Comparison of ENCODE assay signal across 31 mouse cellular contexts in genomic region chr12:75189413-75189812, GRCm38 (mm10). TPM values are rescaled to one million over a fixed set of nuclear protein-coding genes. Genes with fewer than 3 reads are reported as not detected.
A peak's percentile ranks its signal among the peaks of the same experiment; 100 is the strongest.
DNase-seq lines count a peak whose midpoint lies in the region; ATAC-seq and TF ChIP-seq lines count a peak whose summit lies in the region.
"Had no signal": no experiment of that assay in that cellular context is flagged by ENCODE, and none has a peak within 500 bp of the region (broad histone marks: within the 10 kb centered on the region; RNA-seq: fewer than 3 reads in every experiment).

No protein-coding gene starts in this region.

- H3K9ac ChIP-seq in intestine, postnatal 0 days (ENCODE audit: low read depth, low read length): no peak overlapping the region
- H3K9ac ChIP-seq in intestine, embryonic 16.5 days (ENCODE audit: low read depth, low read length): no peak overlapping the region
- no peak overlapping the region for H3K9ac ChIP-seq in lung, embryonic 14.5 days
- H3K9ac ChIP-seq: forebrain, embryonic 12.5 days; intestine, embryonic 15.5 days; limb, embryonic 12.5 days; liver, embryonic 15.5 days; neural tube, embryonic 15.5 days had no signal

- peak; percentile 6 for DNase-seq in embryo, embryonic 10.5 days (ENCODE audit: low spot score)
- DNase-seq in embryo, embryonic 9.5 days (ENCODE audit: extremely low spot score): no peak
- DNase-seq in lung, embryonic 14.5 days: peak; percentile 13
- DNase-seq in lung, postnatal 36 days: no peak
- DNase-seq in retina, postnatal 1 day: peak; percentile 20
- DNase-seq in cerebellum, postnatal 14 days: no peak
- DNase-seq: adrenal gland, postnatal 25 days; cerebellum, adult 8-10 months; heart, postnatal 14 days; kidney, postnatal 25 days; midbrain, embryonic 14.5 days; right cerebral cortex, adult 18-20 months; spleen, adult 18-20 months; thymus, adult 18-20 months; thymus, postnatal 25 days had no signal

- no peak overlapping the region for H3K27ac ChIP-seq in intestine, postnatal 0 days (ENCODE audit: low read depth, low read length)
- no peak overlapping the region for H3K27ac ChIP-seq in intestine, embryonic 16.5 days (ENCODE audit: low read length)
- H3K27ac ChIP-seq in lung, embryonic 14.5 days (ENCODE audit: low read depth): no peak overlapping the region
- H3K27ac ChIP-seq: forebrain, embryonic 12.5 days; intestine, embryonic 15.5 days; limb, embryonic 12.5 days; liver, embryonic 15.5 days; macrophage; neural tube, embryonic 15.5 days had no signal

- 64% methylated on average over 2 of the region's 2 CpGs for WGBS in intestine, postnatal 0 days
- 83% methylated on average over 2 of the region's 2 CpGs for WGBS in intestine, embryonic 16.5 days
- 70% methylated on average over 2 of the region's 2 CpGs for WGBS in lung, embryonic 14.5 days

- no peak overlapping the region for H3K4me3 ChIP-seq in intestine, postnatal 0 days (ENCODE audit: low read depth, low read length)
- H3K4me3 ChIP-seq in intestine, embryonic 16.5 days (ENCODE audit: low read length): no peak overlapping the region
- no peak overlapping the region for H3K4me3 ChIP-seq in lung, embryonic 14.5 days (ENCODE audit: low read depth, low read length)
- H3K4me3 ChIP-seq: erythroblast, embryonic 14.5 days; forebrain, embryonic 12.5 days; intestine, embryonic 15.5 days; limb, embryonic 12.5 days; liver, embryonic 15.5 days; neural tube, embryonic 15.5 days had no signal

- no peaks in the 10 kb centered on the region for H3K27me3 ChIP-seq in intestine, postnatal 0 days (replicated peaks; ENCODE audit: control insufficient read depth, insufficient read depth, low read length)
- H3K27me3 ChIP-seq in intestine, embryonic 16.5 days (replicated peaks; ENCODE audit: control insufficient read depth, insufficient read depth, low read length): no peaks in the 10 kb centered on the region
- no peaks in the 10 kb centered on the region for H3K27me3 ChIP-seq in lung, embryonic 14.5 days (ENCODE audit: insufficient read depth, low read length)
- H3K27me3 ChIP-seq: forebrain, embryonic 12.5 days; intestine, embryonic 15.5 days; limb, embryonic 12.5 days; liver, embryonic 15.5 days; neural tube, embryonic 15.5 days had no signal

- H3K9me3 ChIP-seq in intestine, postnatal 0 days (ENCODE audit: control insufficient read depth): no peaks in the 10 kb centered on the region
- H3K9me3 ChIP-seq in intestine, embryonic 16.5 days (ENCODE audit: control insufficient read depth, low read length): no peaks in the 10 kb centered on the region
- H3K9me3 ChIP-seq in lung, embryonic 14.5 days (ENCODE audit: low read depth, low read length): no peaks in the 10 kb centered on the region
- H3K9me3 ChIP-seq: forebrain, embryonic 12.5 days; G1E; intestine, embryonic 15.5 days; limb, embryonic 12.5 days; liver, embryonic 15.5 days; neural tube, embryonic 15.5 days had no signal

- ATAC-seq in intestine, postnatal 0 days: no peak
- ATAC-seq in intestine, embryonic 16.5 days: no peak
- no peak for ATAC-seq in lung, embryonic 14.5 days (ENCODE audit: insufficient read depth)
- ATAC-seq: hindbrain, embryonic 16.5 days; intestine, embryonic 15.5 days had no signal

- H3K4me2 ChIP-seq in intestine, postnatal 0 days (replicated peaks; ENCODE audit: low read depth): no peak overlapping the region
- H3K4me2 ChIP-seq in intestine, embryonic 16.5 days (ENCODE audit: low read depth, low read length): no peak overlapping the region
- H3K4me2 ChIP-seq in lung, embryonic 14.5 days: no peak overlapping the region
- H3K4me2 ChIP-seq: forebrain, embryonic 12.5 days; intestine, embryonic 15.5 days; limb, embryonic 12.5 days; liver, embryonic 15.5 days; neural tube, embryonic 15.5 days had no signal

- peak; percentile 32; the same call in 1 of the 2 replicates for TF ChIP-seq CTCF in intestine, postnatal 0 days (IDR thresholded peaks at IDR 0.05; ENCODE audit: low read depth)
- TF ChIP-seq CTCF in lung, embryonic 14.5 days (IDR thresholded peaks at IDR 0.05; ENCODE audit: low read depth): no peak

- H3K4me1 ChIP-seq in intestine, postnatal 0 days (replicated peaks; ENCODE audit: control insufficient read depth, insufficient read depth, low read length): no peaks in the 10 kb centered on the region
- H3K4me1 ChIP-seq in intestine, embryonic 16.5 days (ENCODE audit: control insufficient read depth, insufficient read depth, low read length): no peaks in the 10 kb centered on the region
- H3K4me1 ChIP-seq in lung, embryonic 14.5 days (ENCODE audit: insufficient read depth): no peaks in the 10 kb centered on the region
- H3K4me1 ChIP-seq: forebrain, embryonic 12.5 days; intestine, embryonic 15.5 days; limb, embryonic 12.5 days; liver, embryonic 15.5 days; neural tube, embryonic 15.5 days had no signal

- no peaks in the 10 kb centered on the region for H3K36me3 ChIP-seq in intestine, postnatal 0 days (ENCODE audit: control insufficient read depth, insufficient read depth)
- no peaks in the 10 kb centered on the region for H3K36me3 ChIP-seq in intestine, embryonic 16.5 days (ENCODE audit: control insufficient read depth, insufficient read depth, low read length)
- no peaks in the 10 kb centered on the region for H3K36me3 ChIP-seq in lung, embryonic 14.5 days (ENCODE audit: insufficient read depth)
- H3K36me3 ChIP-seq: forebrain, embryonic 12.5 days; G1E; intestine, embryonic 15.5 days; limb, embryonic 12.5 days; liver, embryonic 15.5 days; neural tube, embryonic 15.5 days had no signal

RNA-seq across cellular contexts. Expression of gene Kcnh5, which starts 12.3 kb away (rescaled TPM):
- polyA plus RNA-seq in intestine, postnatal 0 days (2015; fragmentation: Nextera tagmentation; extraction: Ambion mirVana): 0.03 TPM in 1 of 2 replicates, not detected in the other
- polyA plus RNA-seq in intestine, embryonic 16.5 days (2015; fragmentation: Nextera tagmentation; extraction: Ambion mirVana): 0.02 TPM in 1 of 2 replicates, not detected in the other
- polyA plus RNA-seq in lung, embryonic 14.5 days (2014; fragmentation: Nextera tagmentation; extraction: Ambion mirVana): 0.05 TPM in 1 of 2 replicates, not detected in the other
- polyA plus RNA-seq: C2C12; erythroblast, embryonic 14.5 days; G1E; gonadal fat pad, adult 2 months; heart, embryonic 14.5 days; liver, adult 2 months; liver, embryonic 15.5 days; lung, embryonic 16.5 days; macrophage had no signal

Comparison
In these comparisons a context has a peak if more than half of its experiments do, and no peak if none do; other contexts are left out.
1. DNase-seq: peak in embryo, embryonic 10.5 days (single experiment), lung, embryonic 14.5 days (single experiment) and retina, postnatal 1 day (single experiment); none in embryo, embryonic 9.5 days (single experiment), lung, postnatal 36 days (single experiment) and cerebellum, postnatal 14 days (0 of 2).